Mouse (Mus musculus): ENCODE data around the gene Khsrp. TPM values are rescaled to one million over a fixed set of nuclear protein-coding genes. Genes with fewer than 3 reads are reported as not detected.

The Khsrp gene
- polyA plus RNA-seq, 1 experiment, result 82.8 TPM

- Histone ChIP-seq H3K4me1 (ENCODE audit: control insufficient read depth, insufficient read depth, insufficient read length) (peaks cover 4% of the 10 kb centered on the region; the same call in 1 of the 2 replicates), H3K4me3 (ENCODE audit: extremely low read depth, insufficient read depth, insufficient read length) (peak within 1 kb of the TSS; percentile 98), H3K27me3 (ENCODE audit: control insufficient read depth, insufficient read depth, low read length) (no peaks in the 10 kb centered on the region), H3K27ac (ENCODE audit: insufficient read depth, low read length) (peak within 1 kb of the TSS; percentile 89), H3K36me3 (ENCODE audit: control insufficient read depth, insufficient read depth, low read length) (peaks cover 9% of the 10 kb centered on the region)
- WGBS, result 1% methylated on average over 51 of the region's 51 CpGs
- DNase-seq (ENCODE audit: low read depth in 1 of 2, low spot score in 2 of 2), result peak; percentile 82 to 98
- TF ChIP-seq CTCF (IDR thresholded peaks at IDR 0.05; ENCODE audit: extremely low read depth, insufficient read depth, insufficient read length, insufficient replicate concordance), result no peak
- peak; percentile 98 for TF ChIP-seq POLR2A (IDR thresholded peaks at IDR 0.05; ENCODE audit: low read depth, low read length)
Observed at GRCm38 (mm10) chr17:57011236-57012141, 19.8 kb downstream of the Khsrp start, which contains the start of the genes Gtf2f1 and Gm17949. Gene Gtf2f1, minus strand, starts transcription at chr17:57011288. Gene Gm17949, plus strand, starts transcription at chr17:57011469.

- Histone ChIP-seq H3K4me1 (ENCODE audit: control insufficient read depth, insufficient read depth, insufficient read length) (peaks cover 4% of the 10 kb centered on the region; the same call in 1 of the 2 replicates), H3K36me3 (ENCODE audit: control insufficient read depth, insufficient read depth, low read length) (peaks cover 9% of the 10 kb centered on the region), H3K4me3 (ENCODE audit: extremely low read depth, insufficient read depth, insufficient read length) (peak overlapping the region; percentile 98), H3K27ac (ENCODE audit: insufficient read depth, low read length) (peak overlapping the region; percentile 89), H3K27me3 (ENCODE audit: control insufficient read depth, insufficient read depth, low read length) (no peaks in the 10 kb centered on the region)
- DNase-seq (ENCODE audit: low read depth in 1 of 2, low spot score in 2 of 2), result no peak
- TF ChIP-seq POLR2A (IDR thresholded peaks at IDR 0.05; ENCODE audit: low read depth, low read length) (no peak), CTCF (IDR thresholded peaks at IDR 0.05; ENCODE audit: extremely low read depth, insufficient read depth, insufficient read length, insufficient replicate concordance) (no peak)
- WGBS, result under 1% methylated on average over 19 of the region's 19 CpGs
Observed at GRCm38 (mm10) chr17:57010911-57011235, 20.4 kb downstream of the Khsrp start.

- no peak for DNase-seq (ENCODE audit: low read depth in 1 of 2, low spot score in 2 of 2)
- TF ChIP-seq CTCF (IDR thresholded peaks at IDR 0.05; ENCODE audit: extremely low read depth, insufficient read depth, insufficient read length, insufficient replicate concordance) (no peak), POLR2A (IDR thresholded peaks at IDR 0.05; ENCODE audit: low read depth, low read length) (no peak)
- no peaks in the 10 kb centered on the region for H3K27me3 ChIP-seq (ENCODE audit: control insufficient read depth, insufficient read depth, low read length)
- H3K27ac ChIP-seq (ENCODE audit: insufficient read depth, low read length), result no peak overlapping the region
- H3K36me3 ChIP-seq (ENCODE audit: control insufficient read depth, insufficient read depth, low read length), result peaks cover 23% of the 10 kb centered on the region
- 93% methylated on average over 13 of the region's 13 CpGs for WGBS
- H3K4me3 ChIP-seq (ENCODE audit: extremely low read depth, insufficient read depth, insufficient read length), result no peak overlapping the region
- H3K4me1 ChIP-seq (ENCODE audit: control insufficient read depth, insufficient read depth, insufficient read length), result peaks cover 4% of the 10 kb centered on the region; the same call in 1 of the 2 replicates
Observed at GRCm38 (mm10) chr17:57007137-57007905, 24.0 kb downstream of the Khsrp start.

- no peaks in the 10 kb centered on the region for H3K27me3 ChIP-seq (ENCODE audit: control insufficient read depth, insufficient read depth, low read length)
- peaks cover 23% of the 10 kb centered on the region for H3K36me3 ChIP-seq (ENCODE audit: control insufficient read depth, insufficient read depth, low read length)
- H3K4me1 ChIP-seq (ENCODE audit: control insufficient read depth, insufficient read depth, insufficient read length), result no peaks in the 10 kb centered on the region
- TF ChIP-seq POLR2A (IDR thresholded peaks at IDR 0.05; ENCODE audit: low read depth, low read length) (no peak), CTCF (IDR thresholded peaks at IDR 0.05; ENCODE audit: extremely low read depth, insufficient read depth, insufficient read length, insufficient replicate concordance) (no peak)
- WGBS, result 90% methylated on average over 7 of the region's 7 CpGs
- H3K27ac ChIP-seq (ENCODE audit: insufficient read depth, low read length), result no peak overlapping the region
- DNase-seq (ENCODE audit: low read depth in 1 of 2, low spot score in 2 of 2), result no peak
- H3K4me3 ChIP-seq (ENCODE audit: extremely low read depth, insufficient read depth, insufficient read length), result no peak overlapping the region
Observed at GRCm38 (mm10) chr17:57003994-57004393, 27.3 kb downstream of the Khsrp start.

- TF ChIP-seq POLR2A (IDR thresholded peaks at IDR 0.05; ENCODE audit: low read depth, low read length), result no peak
- TF ChIP-seq CTCF (IDR thresholded peaks at IDR 0.05; ENCODE audit: extremely low read depth, insufficient read depth, insufficient read length, insufficient replicate concordance), result no peak
- Histone ChIP-seq H3K4me3 (ENCODE audit: extremely low read depth, insufficient read depth, insufficient read length) (no peak overlapping the region), H3K4me1 (ENCODE audit: control insufficient read depth, insufficient read depth, insufficient read length) (no peaks in the 10 kb centered on the region; the same call in 1 of the 2 replicates), H3K36me3 (ENCODE audit: control insufficient read depth, insufficient read depth, low read length) (peaks cover 14% of the 10 kb centered on the region), H3K27ac (ENCODE audit: insufficient read depth, low read length) (no peak overlapping the region), H3K27me3 (ENCODE audit: control insufficient read depth, insufficient read depth, low read length) (no peaks in the 10 kb centered on the region)
- no peak for DNase-seq (ENCODE audit: low read depth in 1 of 2, low spot score in 2 of 2)
- WGBS, result 80% methylated on average over 8 of the region's 8 CpGs
Observed at GRCm38 (mm10) chr17:57001228-57001627, 30.1 kb downstream of the Khsrp start.

GRCm38 (mm10) chr17:56999968-57000609 lies 31.2 kb downstream of the Khsrp start, which contains the start of gene Pspn:
Gene Pspn, minus strand, starts transcription at chr17:57000018.
- 89% methylated on average over 9 of the region's 9 CpGs for WGBS
- TF ChIP-seq CTCF (IDR thresholded peaks at IDR 0.05; ENCODE audit: extremely low read depth, insufficient read depth, insufficient read length, insufficient replicate concordance) (no peak), POLR2A (IDR thresholded peaks at IDR 0.05; ENCODE audit: low read depth, low read length) (no peak)
- no peak for DNase-seq (ENCODE audit: low read depth in 1 of 2, low spot score in 2 of 2)
- Histone ChIP-seq H3K36me3 (ENCODE audit: control insufficient read depth, insufficient read depth, low read length) (peaks cover 19% of the 10 kb centered on the region), H3K4me1 (ENCODE audit: control insufficient read depth, insufficient read depth, insufficient read length) (no peaks in the 10 kb centered on the region; the same call in 1 of the 2 replicates), H3K27ac (ENCODE audit: insufficient read depth, low read length) (no peak within 1 kb of the TSS), H3K27me3 (ENCODE audit: control insufficient read depth, insufficient read depth, low read length) (no peaks in the 10 kb centered on the region), H3K4me3 (ENCODE audit: extremely low read depth, insufficient read depth, insufficient read length) (no peak within 1 kb of the TSS)
